ENCODE assay signal across 10 mouse cellular contexts in the genomic region with DNA sequence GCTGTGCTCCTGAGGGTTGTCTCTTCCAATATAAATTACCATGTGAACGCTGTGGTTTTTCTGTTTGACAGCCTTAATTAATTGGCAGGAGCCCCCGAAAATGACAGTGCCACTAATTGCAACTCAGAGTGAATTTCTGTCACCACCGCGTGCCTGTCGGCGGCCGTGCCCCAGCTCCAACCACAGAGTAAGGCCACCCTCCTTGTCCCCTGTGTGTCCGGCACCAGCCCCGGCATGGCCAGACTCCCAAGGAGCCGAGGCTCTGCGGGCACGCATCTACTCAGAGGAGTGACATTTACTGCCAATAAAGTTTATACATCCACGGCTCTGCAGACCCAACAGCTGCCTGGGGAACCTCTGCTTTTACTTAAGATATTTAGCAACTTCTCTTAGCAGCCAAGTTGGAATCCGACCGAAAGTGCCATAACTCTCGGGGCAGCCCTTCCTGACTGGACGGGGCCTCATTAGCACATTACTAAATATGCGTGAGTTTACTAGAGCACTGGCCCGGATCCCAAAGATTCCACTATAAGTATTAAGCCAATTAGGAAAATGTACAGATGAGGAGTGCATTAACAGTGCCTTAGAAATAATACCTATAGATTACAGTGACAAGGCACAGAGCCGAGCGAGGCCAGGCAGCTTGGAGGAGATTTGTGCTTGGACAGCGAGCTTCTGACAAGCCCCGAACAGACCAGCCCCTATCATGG.
A peak's percentile ranks its signal among the peaks of the same experiment; 100 is the strongest.
DNase-seq lines count a peak whose midpoint lies in the region; ATAC-seq and TF ChIP-seq lines count a peak whose summit lies in the region.
"Had no signal": no experiment of that assay in that cellular context is flagged by ENCODE, and none has a peak within 500 bp of the region (broad histone marks: within the 10 kb centered on the region; RNA-seq: fewer than 3 reads in every experiment).

No protein-coding gene starts in this region.

- H3K36me3 ChIP-seq in forebrain, embryonic 12.5 days (replicated peaks): no peaks in the 10 kb centered on the region
- no peaks in the 10 kb centered on the region for H3K36me3 ChIP-seq in midbrain, embryonic 16.5 days (ENCODE audit: control insufficient read depth, insufficient read depth, low read length)
- H3K36me3 ChIP-seq in heart, embryonic 11.5 days (ENCODE audit: control insufficient read depth, insufficient read depth, low read length): no peaks in the 10 kb centered on the region

- peak; percentile 16 for DNase-seq in layer of hippocampus, adult 11-12 months (ENCODE audit: low spot score)
- no peak for DNase-seq in layer of hippocampus, adult 9-10 months (ENCODE audit: low spot score)
- DNase-seq in layer of hippocampus, adult 2 months (ENCODE audit: low spot score in 2 of 2): peak in 1 of 2 experiments; percentile 43
- no peak for DNase-seq in heart, postnatal 14 days
- no peak for DNase-seq in adrenal gland, adult (ENCODE audit: inconsistent age in 2 of 2, low spot score in 1 of 2)
- DNase-seq: right cerebral cortex, postnatal 14 days had no signal

- H3K27me3 ChIP-seq in forebrain, embryonic 12.5 days: peaks cover 77% of the 10 kb centered on the region
- no peaks in the 10 kb centered on the region for H3K27me3 ChIP-seq in midbrain, embryonic 16.5 days (ENCODE audit: control insufficient read depth, insufficient read depth, low read depth, low read length)
- no peaks in the 10 kb centered on the region for H3K27me3 ChIP-seq in heart, embryonic 11.5 days (ENCODE audit: control insufficient read depth, insufficient read depth, low read length)
- H3K27me3 ChIP-seq: CH12.LX had no signal

- no peak for TF ChIP-seq CTCF in layer of hippocampus, adult 2 months (conservative IDR thresholded peaks at IDR 0.05)

- H3K4me3 ChIP-seq in forebrain, embryonic 12.5 days (replicated peaks): no peak overlapping the region
- peak overlapping the region; percentile 35 for H3K4me3 ChIP-seq in layer of hippocampus, adult 2 months
- H3K4me3 ChIP-seq in midbrain, embryonic 16.5 days (ENCODE audit: low read depth, low read length): no peak overlapping the region
- H3K4me3 ChIP-seq in heart, embryonic 11.5 days (ENCODE audit: low read depth, low read length): no peak overlapping the region

- peak; percentile 58 for ATAC-seq in forebrain, embryonic 12.5 days (ENCODE audit: low FRiP score)
- ATAC-seq in midbrain, embryonic 16.5 days: no peak
- no peak for ATAC-seq in heart, embryonic 11.5 days (replicated peaks; ENCODE audit: insufficient number of reproducible peaks, low FRiP score, low TSS enrichment)

- no peak overlapping the region for H3K9ac ChIP-seq in forebrain, embryonic 12.5 days
- H3K9ac ChIP-seq in midbrain, embryonic 16.5 days (ENCODE audit: low read depth, low read length): no peak overlapping the region
- no peak overlapping the region for H3K9ac ChIP-seq in heart, embryonic 11.5 days (ENCODE audit: low read depth, low read length)

- H3K4me1 ChIP-seq in forebrain, embryonic 12.5 days: peaks cover 49% of the 10 kb centered on the region
- peaks cover 34% of the 10 kb centered on the region for H3K4me1 ChIP-seq in midbrain, embryonic 16.5 days (ENCODE audit: control insufficient read depth, insufficient read depth, low read length)
- H3K4me1 ChIP-seq in heart, embryonic 11.5 days (ENCODE audit: control insufficient read depth, insufficient read depth, low read length): no peaks in the 10 kb centered on the region

- intact Hi-C loops in heart, postnatal 14 days (cut with DNase I): no loop called here

- WGBS in forebrain, embryonic 12.5 days: 42% methylated on average over 23 of the region's 23 CpGs
- 52% methylated on average over 23 of the region's 23 CpGs for WGBS in midbrain, embryonic 16.5 days
- 83% methylated on average over 23 of the region's 23 CpGs for WGBS in heart, embryonic 11.5 days (ENCODE audit: insufficient replicate concordance)

- H3K27ac ChIP-seq in forebrain, embryonic 12.5 days: peak overlapping the region; percentile 70
- peak overlapping the region; percentile 84 for H3K27ac ChIP-seq in layer of hippocampus, adult 2 months
- peak overlapping the region; percentile 47 for H3K27ac ChIP-seq in midbrain, embryonic 16.5 days (ENCODE audit: low read length)
- no peak overlapping the region for H3K27ac ChIP-seq in heart, embryonic 11.5 days (ENCODE audit: low read depth, low read length)

- peak overlapping the region; percentile 29 for H3K4me2 ChIP-seq in forebrain, embryonic 12.5 days
- no peak overlapping the region for H3K4me2 ChIP-seq in midbrain, embryonic 16.5 days (ENCODE audit: low read length)
- H3K4me2 ChIP-seq in heart, embryonic 11.5 days: no peak overlapping the region

- no peaks in the 10 kb centered on the region for H3K9me3 ChIP-seq in forebrain, embryonic 12.5 days
- no peaks in the 10 kb centered on the region for H3K9me3 ChIP-seq in midbrain, embryonic 16.5 days (replicated peaks; ENCODE audit: control insufficient read depth, low read length, poor library complexity, severe bottlenecking)
- H3K9me3 ChIP-seq in heart, embryonic 11.5 days (replicated peaks; ENCODE audit: control insufficient read depth, low read length): no peaks in the 10 kb centered on the region
